Mouse (Mus musculus) liver, adult 2 months (tissue): ENCODE data around the gene Tbcc. TPM values are rescaled to one million over a fixed set of nuclear protein-coding genes. Genes with fewer than 3 reads are reported as not detected.

Experiments used
- DNase-seq: peaks from one replicate; pipeline ENCODE4 v3.0.0-alpha.2; 2011; ENCODE audit warnings: low read depth, low spot score; ENCODE audit errors: extremely low read depth
- H3K27ac ChIP-seq: fragments of 200-500 bp; replicated peaks from 2 replicates; pipeline ENCODE4 v1.5.1; 2012; ENCODE audit warnings: low read depth, mild to moderate bottlenecking, control low read depth, inconsistent platforms, low read length; ENCODE audit not compliant: insufficient read depth
- H3K27me3 ChIP-seq: fragments of 200-500 bp; 2 replicates; pipeline ENCODE4 v1.6.1; 2012; ENCODE audit warnings: mild to moderate bottlenecking, moderate library complexity, low read length, inconsistent platforms; ENCODE audit not compliant: control insufficient read depth, insufficient read depth
- H3K36me3 ChIP-seq: fragments of 200-500 bp; 2 replicates; pipeline ENCODE4 v1.6.1; 2012; ENCODE audit warnings: low read length, inconsistent platforms; ENCODE audit not compliant: control insufficient read depth, insufficient read depth
- H3K4me1 ChIP-seq: fragments of 200-500 bp; 2 replicates; pipeline ENCODE4 v1.6.1; 2011; ENCODE audit warnings: low read length; ENCODE audit not compliant: control insufficient read depth, insufficient read depth
- H3K4me3 ChIP-seq: fragments of 200-500 bp; 2 replicates; pipeline ENCODE4 v1.5.1; 2011; ENCODE audit warnings: low read depth, mild to moderate bottlenecking, control low read depth, low read length, moderate library complexity; ENCODE audit not compliant: insufficient read depth
- H3K79me2 ChIP-seq: fragments of 200-500 bp; 2 replicates; pipeline ENCODE4 v1.6.1; 2012; ENCODE audit warnings: inconsistent platforms, mild to moderate bottlenecking, low read length, moderate library complexity; ENCODE audit not compliant: control insufficient read depth, insufficient read depth
- H3K9ac ChIP-seq: fragments of 200-500 bp; 2 replicates; pipeline ENCODE4 v1.6.1; 2012; ENCODE audit warnings: low read depth, mild to moderate bottlenecking, control low read depth, inconsistent platforms, low read length
- CTCF ChIP-seq: fragments of 200-500 bp; IDR thresholded peaks from 2 replicates; pipeline ENCODE4 v1.5.1; 2011; ENCODE audit warnings: low read depth, low read length, control low read depth
- POLR2A ChIP-seq: fragments of 200-500 bp; IDR thresholded peaks from 2 replicates; pipeline ENCODE4 v1.6.1; 2011; ENCODE audit warnings: low read length, control low read depth; ENCODE audit not compliant: insufficient read depth; ENCODE audit errors: extremely low read depth
- WGBS: fragments of 180-500 bp; shearing (Covaris S2); methylation state at CpG from one replicate; pipeline ENCODE4 v1.1.7; 2018; 5-methylcytosine and 5-hydroxymethylcytosine counted together
- polyA plus RNA-seq: library from polyadenylated mRNA; depleted of rRNA; stranded (reverse); fragments of >200 nt; gene quantifications from 2 replicates; pipeline ENCODE4 v1.2.3, GENCODE M21; 2012
- total RNA-seq: library from RNA; depleted of rRNA; stranded (reverse); fragments of >200 nt; gene quantifications from 2 replicates; pipeline ENCODE4 v1.2.3, GENCODE M21; 2014

The Tbcc gene
- total and polyA plus RNA-seq, 2 experiments = 10.0 to 16.0 TPM

GRCm38 (mm10) chr17:46900941-46901340 lies 10.5 kb downstream of the Tbcc start:
- Histone ChIP-seq H3K9ac (no peak overlapping the region), H3K36me3 (no peaks in the 10 kb centered on the region), H3K27me3 (no peaks in the 10 kb centered on the region), H3K4me3 (no peak overlapping the region), H3K79me2 (no peaks in the 10 kb centered on the region), H3K4me1 (no peaks in the 10 kb centered on the region), H3K27ac (no peak overlapping the region)
- no peak for TF ChIP-seq POLR2A
- no peak for TF ChIP-seq CTCF
- WGBS = 87% methylated on average over 2 of the region's 2 CpGs
- DNase-seq = no peak

DNA sequence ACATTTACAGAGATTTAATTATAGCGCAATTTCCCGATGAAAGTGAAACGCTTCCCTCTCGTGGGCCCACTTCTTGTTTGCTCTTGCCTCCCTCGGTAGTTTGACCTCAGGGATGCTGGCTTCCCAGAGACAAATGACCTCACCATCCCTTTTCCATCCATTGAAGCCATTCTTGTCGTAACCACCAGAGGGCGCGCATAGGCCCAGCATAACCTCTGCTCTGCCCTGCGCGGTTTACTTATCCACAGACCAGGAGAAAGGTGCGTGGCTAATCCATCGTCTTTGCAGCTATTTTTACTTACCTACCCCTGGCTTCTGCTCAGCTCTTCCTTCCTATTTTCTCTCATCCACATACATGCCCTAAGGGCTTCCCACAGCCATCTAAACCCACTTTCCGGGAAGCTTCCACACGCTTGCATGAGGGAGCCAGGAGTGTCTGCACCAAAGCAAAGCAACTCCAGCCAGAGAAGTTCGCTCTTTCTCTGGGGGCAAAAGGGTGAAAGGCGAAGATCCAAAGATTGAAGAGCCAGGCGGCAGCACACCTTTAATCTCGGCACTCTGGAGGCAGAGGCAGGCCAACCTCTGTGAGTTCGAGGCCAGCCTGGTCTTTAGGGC lies 13.5 kb downstream of the Tbcc start:
- Histone ChIP-seq H3K27ac (no peak overlapping the region), H3K4me1 (no peaks in the 10 kb centered on the region), H3K79me2 (no peaks in the 10 kb centered on the region), H3K9ac (no peak overlapping the region), H3K36me3 (no peaks in the 10 kb centered on the region), H3K4me3 (no peak overlapping the region), H3K27me3 (no peaks in the 10 kb centered on the region)
- WGBS = 15% methylated on average over 19 of the region's 19 CpGs
- peak; percentile 68 for DNase-seq
- TF ChIP-seq POLR2A (no peak), CTCF (peak; percentile 94)

DNA sequence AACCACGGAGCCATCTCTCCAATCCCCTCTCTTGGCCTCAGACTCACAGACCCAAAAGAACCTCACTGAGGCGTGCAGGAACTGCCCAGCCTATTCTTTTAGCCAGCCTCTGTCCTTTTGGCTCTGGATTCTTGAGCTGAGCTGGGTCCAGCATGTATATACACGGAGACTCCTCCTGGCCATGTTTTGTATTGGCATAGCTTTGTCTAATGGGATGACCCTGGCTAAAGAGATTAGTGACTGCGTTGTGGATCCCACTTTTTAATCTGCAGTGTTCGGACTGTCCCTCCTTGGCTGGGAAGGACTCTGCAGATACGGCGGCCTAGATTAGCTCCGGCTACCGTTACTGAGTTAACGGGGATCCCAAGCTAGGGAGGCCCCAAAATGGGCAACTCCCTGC lies 19.7 kb downstream of the Tbcc start, which contains the start of gene Prph2:
Gene Prph2 (plus strand): TSS at position 274 of the 400 bp plus-strand sequence.
- Histone ChIP-seq H3K27me3 (no peaks in the 10 kb centered on the region), H3K79me2 (no peaks in the 10 kb centered on the region), H3K4me3 (no peak within 1 kb of the TSS), H3K4me1 (no peaks in the 10 kb centered on the region), H3K9ac (no peak within 1 kb of the TSS), H3K36me3 (no peaks in the 10 kb centered on the region), H3K27ac (no peak within 1 kb of the TSS)
- DNase-seq = no peak
- TF ChIP-seq CTCF = no peak
- no peak for TF ChIP-seq POLR2A
- WGBS = 86% methylated on average over 10 of the region's 10 CpGs

GRCm38 (mm10) chr17:46912331-46912730 lies 21.8 kb downstream of the Tbcc start:
- TF ChIP-seq CTCF (no peak), POLR2A (no peak)
- 43% methylated on average over 6 of the region's 6 CpGs for WGBS

GRCm38 (mm10) chr17:46915129-46915528 lies 24.6 kb downstream of the Tbcc start:
- no peak for DNase-seq
- Histone ChIP-seq H3K36me3 (no peaks in the 10 kb centered on the region), H3K27ac (no peak overlapping the region), H3K27me3 (no peaks in the 10 kb centered on the region), H3K9ac (no peak overlapping the region), H3K79me2 (no peaks in the 10 kb centered on the region), H3K4me3 (no peak overlapping the region), H3K4me1 (no peaks in the 10 kb centered on the region)
- 65% methylated on average over 3 of the region's 3 CpGs for WGBS
- TF ChIP-seq POLR2A (no peak), CTCF (no peak)

More at GRCm38 (mm10) chr17:46912331-46912730, 21.8 kb downstream of the Tbcc start:
- Histone ChIP-seq H3K4me3 (no peak overlapping the region), H3K4me1 (no peaks in the 10 kb centered on the region), H3K27ac (no peak overlapping the region), H3K9ac (no peak overlapping the region), H3K27me3 (no peaks in the 10 kb centered on the region), H3K36me3 (no peaks in the 10 kb centered on the region), H3K79me2 (no peaks in the 10 kb centered on the region)
- DNase-seq = no peak

DNA sequence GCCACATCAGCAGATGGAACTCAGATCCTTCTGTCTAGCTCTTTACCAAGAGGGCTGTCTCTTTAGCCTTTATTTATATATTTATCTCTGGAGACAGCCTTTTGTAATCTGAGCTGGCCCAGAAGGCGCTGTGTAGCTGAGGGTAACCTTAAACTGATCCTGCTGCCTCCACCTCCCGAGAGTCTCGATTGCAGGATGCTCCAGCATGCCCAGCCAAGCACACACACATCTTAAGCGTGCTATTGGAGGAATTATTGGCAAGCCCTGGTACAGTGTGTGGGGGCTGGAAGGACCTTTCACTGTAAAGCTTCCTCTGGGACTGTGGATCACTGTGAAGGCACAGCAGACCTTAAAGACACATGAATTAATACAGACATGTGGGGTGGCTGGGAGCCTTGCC lies 28.5 kb downstream of the Tbcc start:
- H3K27ac ChIP-seq = no peak overlapping the region
- no peak overlapping the region for H3K4me3 ChIP-seq
- H3K27me3 ChIP-seq = no peaks in the 10 kb centered on the region
- H3K36me3 ChIP-seq = no peaks in the 10 kb centered on the region
- 36% methylated on average over 4 of the region's 4 CpGs for WGBS
- DNase-seq = no peak
- no peaks in the 10 kb centered on the region for H3K79me2 ChIP-seq
- no peak for TF ChIP-seq CTCF
- no peak for TF ChIP-seq POLR2A
- no peak overlapping the region for H3K9ac ChIP-seq
- H3K4me1 ChIP-seq = no peaks in the 10 kb centered on the region
